In genomic region chr19:54248256-54248936, GRCm38 (mm10) we compare ENCODE assay signal across 10 mouse cellular contexts.
A peak's percentile ranks its signal among the peaks of the same experiment; 100 is the strongest.
DNase-seq lines count a peak whose midpoint lies in the region; ATAC-seq and TF ChIP-seq lines count a peak whose summit lies in the region.
"Had no signal": no experiment of that assay in that cellular context is flagged by ENCODE, and none has a peak within 500 bp of the region (broad histone marks: within the 10 kb centered on the region; RNA-seq: fewer than 3 reads in every experiment).

No protein-coding gene starts in this region.

- H3K4me2 ChIP-seq in forebrain, embryonic 13.5 days, result no peak overlapping the region
- H3K4me2 ChIP-seq in liver, embryonic 11.5 days, result no peak overlapping the region
- H3K4me2 ChIP-seq: limb, embryonic 12.5 days; neural tube, embryonic 13.5 days had no signal

- no peaks in the 10 kb centered on the region for H3K79me2 ChIP-seq in liver, adult 2 months (ENCODE audit: control insufficient read depth, insufficient read depth, low read length)

- intact Hi-C loops in gastrocnemius, adult 2 months (cut with DNase I), result loop anchor here (10.0 kb wide), 1 partner anchor 204 kb away; the partner anchor contains the start of gene Adra2a

- WGBS in forebrain, embryonic 10.5 days, result 33% methylated on average over 6 of the region's 6 CpGs
- WGBS in forebrain, embryonic 13.5 days, result 26% methylated on average over 6 of the region's 6 CpGs
- 19% methylated on average over 6 of the region's 6 CpGs for WGBS in liver, adult 2 months
- WGBS in liver, embryonic 11.5 days, result 31% methylated on average over 6 of the region's 6 CpGs
- WGBS in small intestine, adult 2 months, result 9% methylated on average over 6 of the region's 6 CpGs

- H3K27me3 ChIP-seq in forebrain, embryonic 10.5 days (ENCODE audit: poor library complexity, severe bottlenecking), result no peaks in the 10 kb centered on the region
- H3K27me3 ChIP-seq in forebrain, embryonic 13.5 days, result no peaks in the 10 kb centered on the region
- no peaks in the 10 kb centered on the region for H3K27me3 ChIP-seq in liver, adult 2 months (ENCODE audit: control insufficient read depth, insufficient read depth, low read length)
- no peaks in the 10 kb centered on the region for H3K27me3 ChIP-seq in liver, embryonic 11.5 days (replicated peaks; ENCODE audit: control insufficient read depth, insufficient read depth, low read length)
- H3K27me3 ChIP-seq in small intestine, adult 2 months (ENCODE audit: control insufficient read depth, insufficient read depth, low read length), result no peaks in the 10 kb centered on the region
- H3K27me3 ChIP-seq: limb, embryonic 12.5 days; neural tube, embryonic 13.5 days had no signal

- peak; percentile 57 for TF ChIP-seq CTCF in liver, adult 2 months (IDR thresholded peaks at IDR 0.05; ENCODE audit: low read depth, low read length)
- TF ChIP-seq CTCF in gastrocnemius, adult 2 months (IDR thresholded peaks at IDR 0.05), result peak; percentile 58
- TF ChIP-seq CTCF in small intestine, adult 2 months (IDR thresholded peaks at IDR 0.05; ENCODE audit: extremely low read depth, insufficient read length, insufficient replicate concordance, low read depth, low read length), result peak; percentile 45; the same call in 1 of the 2 replicates

- H3K4me1 ChIP-seq in forebrain, embryonic 10.5 days, result no peaks in the 10 kb centered on the region
- H3K4me1 ChIP-seq in forebrain, embryonic 13.5 days, result no peaks in the 10 kb centered on the region
- peaks cover 2% of the 10 kb centered on the region; the same call in 1 of the 2 replicates for H3K4me1 ChIP-seq in liver, adult 2 months (ENCODE audit: control insufficient read depth, insufficient read depth, low read length)
- no peaks in the 10 kb centered on the region for H3K4me1 ChIP-seq in liver, embryonic 11.5 days (replicated peaks; ENCODE audit: control insufficient read depth, insufficient read depth, low read length)
- no peaks in the 10 kb centered on the region for H3K4me1 ChIP-seq in small intestine, adult 2 months (ENCODE audit: control insufficient read depth, insufficient read depth, insufficient read length, low read length)
- H3K4me1 ChIP-seq: limb, embryonic 12.5 days had no signal

- no peaks in the 10 kb centered on the region for H3K36me3 ChIP-seq in forebrain, embryonic 10.5 days (replicated peaks)
- H3K36me3 ChIP-seq in forebrain, embryonic 13.5 days (ENCODE audit: poor library complexity, severe bottlenecking), result no peaks in the 10 kb centered on the region
- H3K36me3 ChIP-seq in liver, adult 2 months (ENCODE audit: control insufficient read depth, insufficient read depth, low read length), result no peaks in the 10 kb centered on the region
- no peaks in the 10 kb centered on the region for H3K36me3 ChIP-seq in liver, embryonic 11.5 days (ENCODE audit: control insufficient read depth, insufficient read depth, low read length)
- H3K36me3 ChIP-seq in small intestine, adult 2 months (ENCODE audit: control insufficient read depth, insufficient read depth, low read length), result no peaks in the 10 kb centered on the region
- H3K36me3 ChIP-seq: limb, embryonic 12.5 days; neural tube, embryonic 13.5 days had no signal

- H3K27ac ChIP-seq in forebrain, embryonic 10.5 days, result no peak overlapping the region
- no peak overlapping the region for H3K27ac ChIP-seq in forebrain, embryonic 13.5 days
- H3K27ac ChIP-seq in liver, adult 2 months (replicated peaks; ENCODE audit: insufficient read depth, low read depth, low read length), result no peak overlapping the region
- no peak overlapping the region for H3K27ac ChIP-seq in liver, embryonic 11.5 days (ENCODE audit: low read depth, low read length)
- H3K27ac ChIP-seq in gastrocnemius, adult 2 months, result no peak overlapping the region
- H3K27ac ChIP-seq in small intestine, adult 2 months (ENCODE audit: insufficient read depth, low read depth, low read length), result no peak overlapping the region
- H3K27ac ChIP-seq: limb, embryonic 12.5 days; neural tube, embryonic 13.5 days had no signal

- no peaks in the 10 kb centered on the region for H3K9me3 ChIP-seq in forebrain, embryonic 10.5 days
- H3K9me3 ChIP-seq in forebrain, embryonic 13.5 days (replicated peaks), result no peaks in the 10 kb centered on the region
- no peaks in the 10 kb centered on the region for H3K9me3 ChIP-seq in liver, embryonic 11.5 days (ENCODE audit: control insufficient read depth, low read length)
- H3K9me3 ChIP-seq: limb, embryonic 12.5 days; neural tube, embryonic 13.5 days had no signal

- peak; percentile 18 for DNase-seq in forebrain, embryonic 10.5 days (ENCODE audit: extremely low spot score, low spot score)
- peak; percentile 22 for DNase-seq in liver, adult 2 months (ENCODE audit: extremely low read depth, low read depth, low spot score)
- DNase-seq in liver, embryonic 11.5 days (ENCODE audit: low spot score), result no peak
- peak; percentile 38 for DNase-seq in gastrocnemius, adult 2 months
- DNase-seq in frontal cortex, postnatal 10 days (ENCODE audit: low spot score in 2 of 2), result no peak
- no peak for DNase-seq in B cell, adult 2 months

- no peak for TF ChIP-seq POLR2A in liver, adult 2 months (IDR thresholded peaks at IDR 0.05; ENCODE audit: extremely low read depth, insufficient read depth, low read length)
- no peak for TF ChIP-seq POLR2A in small intestine, adult 2 months (IDR thresholded peaks at IDR 0.05; ENCODE audit: low read depth, low read length)

- no peak overlapping the region for H3K4me3 ChIP-seq in forebrain, embryonic 10.5 days
- H3K4me3 ChIP-seq in forebrain, embryonic 13.5 days, result no peak overlapping the region
- H3K4me3 ChIP-seq in liver, adult 2 months (ENCODE audit: insufficient read depth, low read depth, low read length), result no peak overlapping the region
- H3K4me3 ChIP-seq in liver, embryonic 11.5 days (ENCODE audit: low read depth, low read length), result no peak overlapping the region
- H3K4me3 ChIP-seq in gastrocnemius, adult 2 months, result no peak overlapping the region
- H3K4me3 ChIP-seq in small intestine, adult 2 months (ENCODE audit: low read depth, low read length), result no peak overlapping the region
- H3K4me3 ChIP-seq: limb, embryonic 12.5 days; neural tube, embryonic 13.5 days had no signal

- no peak for ATAC-seq in forebrain, embryonic 13.5 days
- ATAC-seq in liver, embryonic 11.5 days (replicated peaks; ENCODE audit: low FRiP score), result no peak

- H3K9ac ChIP-seq in forebrain, embryonic 13.5 days, result no peak overlapping the region
- H3K9ac ChIP-seq in liver, adult 2 months (ENCODE audit: low read depth, low read length), result no peak overlapping the region
- H3K9ac ChIP-seq in liver, embryonic 11.5 days (ENCODE audit: low read depth, low read length), result no peak overlapping the region
- H3K9ac ChIP-seq: limb, embryonic 12.5 days; neural tube, embryonic 13.5 days had no signal

Comparison
In these comparisons a context has a peak if more than half of its experiments do, and no peak if none do; other contexts are left out.
1. DNase-seq: peak in forebrain, embryonic 10.5 days (single experiment), liver, adult 2 months (single experiment) and gastrocnemius, adult 2 months (single experiment); none in liver, embryonic 11.5 days (single experiment), frontal cortex, postnatal 10 days (0 of 2) and B cell, adult 2 months (0 of 2).
2. Peak in every context shown above with its lines, with median percentiles within 50 percentile points of each other: CTCF ChIP-seq.